Mouse (Mus musculus) A20 (cell line): ENCODE measurements around the gene Lats2.

ENCODE experiments used
- DNase-seq: peaks from one replicate; pipeline ENCODE4 v3.0.0-alpha.2; 2011; ENCODE audit warnings: low read depth, low spot score

Lats2 gene

DNA sequence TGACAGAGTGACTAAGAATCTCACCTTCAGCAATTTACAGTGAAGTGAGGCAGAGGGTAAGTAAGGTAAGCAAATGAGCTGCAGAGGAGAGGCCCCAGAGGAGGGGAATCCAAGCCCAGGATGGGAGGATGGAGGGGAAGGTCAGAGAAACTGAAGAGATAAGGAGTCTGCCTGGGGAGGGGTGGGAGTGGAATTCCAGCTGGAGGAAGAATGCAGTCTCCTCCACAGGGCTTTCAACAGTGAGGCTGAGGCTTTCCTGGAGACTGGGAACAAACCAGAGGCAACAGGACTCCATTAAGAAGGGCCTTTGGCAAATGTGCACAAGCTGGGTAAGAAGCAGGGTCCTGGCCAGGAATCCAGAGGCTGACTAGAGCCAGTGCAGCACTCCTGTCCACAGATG lies 21.1 kb downstream of the Lats2 start:
- DNase-seq = no peak

DNA sequence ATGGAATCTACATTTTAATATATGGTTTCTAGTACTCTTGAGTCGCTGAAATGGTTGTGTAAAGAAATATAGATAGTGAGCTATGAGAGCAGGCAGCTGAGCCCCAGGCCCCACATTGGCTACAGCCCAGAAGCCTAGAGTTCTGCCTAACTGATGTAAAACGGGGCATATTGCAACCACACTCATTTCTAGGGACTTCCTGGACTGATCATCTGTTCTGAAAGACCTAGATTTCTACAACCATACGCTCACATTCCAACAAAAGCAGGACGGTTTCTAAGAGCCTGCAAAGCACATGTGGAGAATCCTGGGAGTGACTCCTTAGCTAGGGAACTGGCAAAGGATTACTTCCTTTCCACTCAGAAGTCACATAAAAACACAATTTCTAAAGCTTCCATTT lies 22.0 kb downstream of the Lats2 start:
- DNase-seq = no peak

DNA sequence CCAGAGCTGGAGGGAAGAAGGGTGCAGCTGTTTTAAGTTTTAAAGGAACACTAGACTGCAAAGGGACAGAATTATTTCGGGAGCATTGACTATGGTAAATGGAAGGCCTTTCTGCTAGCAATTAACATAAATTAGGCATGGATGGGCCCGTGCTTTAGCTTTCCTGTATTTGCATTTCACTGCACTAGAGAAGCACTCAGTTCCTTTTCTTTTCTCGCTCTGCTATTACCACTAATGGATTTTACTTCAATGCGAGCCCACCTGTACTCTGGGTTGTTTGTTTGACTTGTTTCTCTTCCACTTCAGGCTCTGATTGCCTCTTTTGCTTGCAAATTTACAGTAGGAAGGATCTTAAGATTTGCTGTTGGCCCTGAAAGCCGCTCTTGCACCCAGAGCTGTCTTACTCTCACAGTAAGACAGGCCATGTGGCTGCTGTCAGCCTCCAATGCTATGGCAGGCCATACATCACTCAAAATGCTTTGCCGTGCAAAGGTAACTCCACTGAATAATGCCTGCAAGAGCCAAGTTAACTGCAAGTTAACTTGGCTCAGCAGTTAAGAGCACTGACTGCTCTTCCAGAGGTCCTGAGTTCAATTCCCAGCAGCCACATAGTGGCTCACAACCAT lies 25.4 kb downstream of the Lats2 start:
- peak; percentile 85 for DNase-seq

DNA sequence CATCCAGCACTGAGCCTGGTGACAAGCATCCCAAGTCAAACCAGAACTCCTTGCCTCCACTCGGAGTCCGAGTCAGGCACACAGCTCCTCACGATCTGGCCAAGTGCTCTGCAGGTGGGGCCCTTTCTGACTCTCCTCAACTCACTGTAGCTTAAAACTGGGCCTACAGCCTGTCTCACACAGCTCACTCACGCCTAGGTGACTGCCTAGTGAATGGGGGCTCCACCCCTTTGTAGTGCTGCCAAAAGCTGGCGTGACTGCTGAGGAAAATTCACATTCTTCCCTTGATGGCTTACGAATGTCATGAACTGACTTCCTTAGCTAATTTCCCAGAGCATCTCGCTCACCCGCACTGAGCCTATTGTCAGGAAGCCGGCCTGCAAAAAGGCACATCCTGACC lies 27.7 kb downstream of the Lats2 start:
- DNase-seq = peak; percentile 59

DNA sequence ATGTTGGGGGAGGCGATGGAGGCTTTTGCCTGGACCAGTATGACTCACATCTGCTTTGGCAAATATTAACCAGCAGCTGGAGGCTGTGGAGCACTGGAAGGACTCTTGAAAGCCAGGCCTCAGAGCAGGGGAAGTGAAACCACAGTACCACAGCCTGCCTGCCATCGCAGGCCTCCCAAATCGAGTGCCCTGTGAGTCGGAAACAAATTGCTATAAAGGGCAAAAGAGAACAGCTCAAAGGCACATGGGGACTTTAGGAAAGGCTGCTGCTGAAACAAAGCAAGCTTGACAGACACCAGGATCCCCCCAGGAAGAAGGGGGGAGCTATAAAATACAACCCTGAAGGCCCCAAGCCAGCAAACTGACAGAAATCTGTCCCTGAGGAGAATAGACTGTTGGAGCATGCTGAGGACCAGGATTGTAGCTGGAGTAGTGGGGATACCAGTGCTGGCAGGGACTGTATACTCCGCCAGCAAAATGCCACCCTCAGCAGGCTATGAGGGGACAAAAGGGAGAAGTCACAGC lies 28.2 kb downstream of the Lats2 start:
- peak; percentile 92 for DNase-seq

DNA sequence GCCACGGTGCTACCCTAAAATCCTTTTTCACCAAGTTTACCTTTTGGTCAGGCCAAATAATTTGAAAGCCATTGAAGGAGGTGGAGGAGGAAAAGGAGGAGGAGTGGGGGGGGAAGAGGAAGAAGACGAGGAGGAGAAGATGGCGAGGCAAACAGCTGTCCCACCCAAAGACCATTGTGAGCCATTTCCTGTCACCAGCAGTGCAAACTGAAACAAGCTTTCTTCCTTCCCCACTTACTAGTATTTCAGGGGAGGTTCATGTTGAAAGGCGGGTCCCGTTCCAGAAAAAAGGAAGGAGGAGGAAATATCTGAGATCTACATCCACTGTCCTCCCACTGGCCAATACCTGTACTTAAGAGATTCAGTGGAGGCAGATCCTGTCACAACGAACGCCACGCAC lies 28.8 kb downstream of the Lats2 start:
- no peak for DNase-seq

DNA sequence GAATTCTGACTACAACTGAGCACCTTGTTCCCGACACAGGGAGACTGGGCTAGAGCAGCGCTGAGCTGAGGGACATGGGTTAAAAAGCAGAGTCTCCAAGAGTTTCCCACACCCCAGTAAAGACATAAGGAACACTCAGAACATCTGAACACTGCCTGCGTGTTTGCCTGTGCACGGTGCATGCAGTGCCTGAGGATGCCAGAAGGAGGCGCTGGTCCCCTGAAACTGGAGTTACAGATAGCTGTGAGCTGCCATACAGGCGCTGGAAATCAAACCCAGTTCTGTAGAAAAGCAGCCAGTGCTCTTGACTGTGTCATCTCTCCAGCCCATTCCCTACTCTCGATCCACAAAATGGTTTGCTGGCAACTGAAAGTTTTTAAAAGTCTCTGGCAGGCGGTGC lies 32.0 kb downstream of the Lats2 start:
- DNase-seq = peak; percentile 41

DNA sequence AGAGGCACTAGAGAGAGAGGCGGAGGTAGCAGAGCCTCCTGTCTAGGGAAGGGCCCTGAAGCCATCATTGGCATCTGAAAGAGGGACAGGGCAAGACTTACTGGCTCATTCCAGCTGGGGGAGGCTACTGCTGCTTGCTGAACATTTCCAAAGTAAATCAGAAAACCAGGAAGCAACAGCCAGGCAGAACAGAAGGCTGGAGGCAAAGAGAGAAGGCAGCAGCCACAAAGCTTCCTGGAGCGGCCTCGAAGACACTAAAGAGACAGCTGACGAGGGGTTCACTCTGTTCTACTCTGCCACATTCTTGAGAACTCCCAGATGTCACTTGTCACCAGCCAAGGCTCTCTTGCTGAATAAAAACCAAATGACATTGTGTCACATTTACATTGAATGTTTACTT lies 33.7 kb downstream of the Lats2 start:
- no peak for DNase-seq

DNA sequence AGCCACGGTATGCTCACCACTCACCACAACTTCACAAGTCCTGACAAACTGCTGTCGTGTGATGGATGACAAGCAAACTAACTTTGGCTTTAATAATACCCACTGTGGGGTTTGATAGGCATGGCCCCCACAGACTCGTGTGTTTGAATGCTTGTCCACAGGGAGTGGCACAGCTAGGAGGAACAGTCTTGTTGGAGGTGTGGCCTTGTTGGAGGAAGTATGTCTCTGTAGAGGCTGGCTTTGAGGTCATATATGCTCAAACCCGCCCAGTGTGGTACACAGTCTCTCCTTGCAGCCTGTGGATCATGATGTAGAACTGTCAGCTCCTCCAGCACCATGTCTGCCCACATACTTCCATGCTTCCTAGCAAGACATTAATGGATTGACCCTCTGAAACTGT lies 39.9 kb downstream of the Lats2 start:
- DNase-seq = no peak

DNA sequence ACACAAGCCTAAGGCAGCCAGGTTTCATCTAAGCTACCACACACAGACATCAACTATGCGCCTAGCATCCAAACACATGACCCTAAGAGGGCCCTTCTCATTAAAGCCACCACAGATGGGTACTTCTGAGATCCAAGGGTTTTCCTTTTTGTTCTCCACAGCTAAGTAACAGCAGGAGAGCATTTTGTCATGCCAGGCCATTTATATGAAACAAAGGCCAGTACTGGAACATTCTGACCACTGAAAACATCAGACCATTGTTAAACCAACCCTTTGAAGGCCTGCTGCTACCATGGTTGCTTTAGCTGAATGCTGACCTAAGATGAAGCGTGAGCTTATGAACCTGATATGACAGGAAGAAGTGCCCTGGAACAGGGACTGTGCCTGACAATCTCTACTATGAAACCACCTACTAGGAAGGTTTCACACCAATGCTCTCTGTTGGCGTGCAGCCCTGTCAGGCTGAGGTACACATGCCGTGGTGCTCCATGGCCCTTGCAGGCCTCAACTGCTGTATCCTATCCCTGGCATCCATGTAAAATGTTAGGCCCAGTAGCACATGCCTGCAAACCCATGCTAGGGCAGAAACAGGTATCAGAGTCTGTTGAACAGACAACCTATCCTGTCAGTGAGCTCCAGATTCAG lies 41.5 kb downstream of the Lats2 start:
- no peak for DNase-seq

DNA sequence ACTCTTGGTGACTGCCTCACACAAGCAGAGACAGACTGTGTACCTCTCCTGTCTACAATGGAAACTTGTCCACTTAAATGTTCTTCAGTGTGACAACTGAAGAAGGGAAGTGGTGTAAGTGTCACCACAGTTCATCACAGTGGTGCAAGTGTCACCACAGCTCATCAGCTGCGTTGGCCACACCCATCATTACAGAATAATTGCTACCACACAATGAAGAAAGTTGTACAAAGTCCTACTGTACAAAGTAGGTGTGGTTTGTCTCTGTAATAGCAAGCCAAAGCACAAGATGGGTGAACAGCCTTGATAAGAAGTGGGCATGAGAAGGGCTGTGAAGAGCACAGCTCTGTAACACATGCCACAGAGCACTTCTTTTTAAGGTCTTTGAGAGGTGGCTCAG lies 45.3 kb downstream of the Lats2 start:
- DNase-seq = no peak

DNA sequence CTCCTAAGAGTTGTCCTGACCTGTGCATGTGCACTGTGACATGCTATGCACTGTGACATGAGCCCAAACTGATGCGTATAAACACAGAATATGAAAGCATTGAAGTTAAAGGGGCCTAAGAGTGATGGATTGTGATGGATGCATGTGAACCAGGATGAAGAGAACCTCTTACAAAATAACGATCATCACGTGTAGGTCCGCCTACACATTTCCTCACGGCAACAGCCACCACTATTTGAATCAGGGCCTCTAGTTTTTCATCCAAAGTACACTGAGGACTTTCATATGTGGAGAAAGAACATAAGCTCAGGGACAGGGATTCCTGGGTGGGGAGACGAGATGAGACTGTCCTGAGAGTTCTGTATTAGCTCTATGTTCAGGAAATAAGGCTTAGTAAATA lies 47.1 kb downstream of the Lats2 start:
- DNase-seq = no peak

DNA sequence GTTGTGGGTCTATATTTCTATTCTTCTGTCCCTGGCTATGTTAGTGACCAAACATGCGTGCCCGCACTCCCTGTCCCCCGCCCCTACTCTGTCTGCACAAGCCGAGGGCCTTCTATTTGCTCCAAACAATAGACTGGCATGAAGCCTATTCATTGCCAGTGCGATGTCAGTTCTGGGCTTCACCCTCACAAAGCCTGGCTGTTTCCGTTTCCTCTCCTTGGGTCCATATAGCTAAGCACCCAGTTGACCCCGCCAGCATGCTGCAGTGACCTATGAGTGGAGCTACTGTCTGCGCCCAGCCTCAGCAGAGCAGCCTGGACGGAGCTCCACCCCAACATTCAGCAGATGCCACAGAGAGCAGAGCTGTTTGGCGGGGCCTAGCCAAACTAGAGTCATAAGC lies 49.0 kb downstream of the Lats2 start:
- DNase-seq = no peak

DNA sequence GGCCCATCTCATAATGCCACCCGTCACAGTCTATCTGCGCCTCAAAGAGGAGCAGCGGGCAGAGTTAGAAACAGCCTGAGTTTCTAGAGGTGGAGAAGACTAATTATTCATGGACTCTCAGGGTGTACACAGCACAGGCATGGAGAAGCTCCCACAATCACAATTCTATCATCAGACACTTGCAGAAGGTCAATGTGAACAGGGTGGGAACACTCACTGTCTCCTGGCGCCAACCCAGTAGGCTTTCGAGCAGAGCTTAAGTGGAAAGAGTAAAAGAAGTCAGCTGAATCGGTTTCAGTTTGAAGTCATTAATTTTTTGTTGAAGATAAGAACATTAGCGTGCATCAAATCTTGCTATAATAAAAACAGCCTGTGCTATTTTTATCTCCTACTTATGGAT lies 49.6 kb downstream of the Lats2 start:
- DNase-seq = no peak

DNA sequence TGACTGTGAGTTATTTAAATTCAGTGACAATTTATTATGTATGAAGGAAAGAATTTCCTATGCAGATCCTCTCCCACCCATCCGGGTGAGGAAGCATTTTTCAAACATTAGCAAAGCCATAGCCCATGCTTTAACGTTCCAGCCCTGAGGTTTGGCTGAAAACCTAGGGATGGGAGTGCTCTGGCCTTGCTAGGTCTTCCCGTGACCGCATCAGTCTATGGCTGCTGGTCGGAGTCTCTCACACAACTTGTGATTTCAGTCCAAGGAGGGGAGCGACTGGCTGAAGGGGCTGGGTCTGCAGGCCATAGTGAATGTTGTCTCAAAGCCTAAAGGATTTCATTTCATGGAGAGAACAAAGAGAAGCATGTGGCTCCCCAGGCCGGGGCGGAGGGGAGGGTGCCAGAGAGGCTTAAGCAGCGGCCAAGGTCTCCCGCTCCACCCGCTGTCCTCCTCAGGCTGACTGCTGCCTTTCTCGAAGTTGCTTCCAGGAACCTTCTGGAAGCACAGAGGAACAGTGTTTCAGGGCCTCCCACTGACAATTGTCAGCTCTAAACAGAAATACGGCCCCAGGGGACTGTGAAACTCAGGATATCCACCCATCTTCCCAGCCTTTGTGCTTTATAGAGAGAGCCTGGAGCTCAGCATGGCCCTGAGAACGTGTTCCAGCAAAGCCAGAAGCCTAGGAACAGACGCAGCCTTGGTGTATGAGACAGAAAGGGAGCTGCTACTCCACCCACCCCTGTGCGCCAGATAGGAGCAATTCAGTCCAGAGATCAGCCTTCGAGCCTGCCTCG lies 50.9 kb downstream of the Lats2 start:
- no peak for DNase-seq

DNA sequence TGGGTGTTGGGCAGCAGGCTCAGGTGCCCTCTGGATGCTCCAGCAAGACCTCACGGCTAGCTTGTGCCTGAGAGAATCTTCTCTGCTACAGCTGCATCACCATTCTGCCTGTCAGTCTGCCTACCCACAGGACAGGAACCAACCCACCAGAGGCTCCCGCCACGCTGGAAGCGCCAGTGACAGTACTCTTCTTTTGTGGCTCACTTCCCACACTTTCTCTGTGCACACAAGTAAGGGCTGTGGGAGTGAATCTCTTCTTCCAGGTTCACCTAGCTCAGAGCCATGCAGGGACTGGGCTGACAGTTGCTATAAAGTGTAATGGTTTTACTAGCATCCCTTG lies 51.5 kb downstream of the Lats2 start:
- no peak for DNase-seq

DNA sequence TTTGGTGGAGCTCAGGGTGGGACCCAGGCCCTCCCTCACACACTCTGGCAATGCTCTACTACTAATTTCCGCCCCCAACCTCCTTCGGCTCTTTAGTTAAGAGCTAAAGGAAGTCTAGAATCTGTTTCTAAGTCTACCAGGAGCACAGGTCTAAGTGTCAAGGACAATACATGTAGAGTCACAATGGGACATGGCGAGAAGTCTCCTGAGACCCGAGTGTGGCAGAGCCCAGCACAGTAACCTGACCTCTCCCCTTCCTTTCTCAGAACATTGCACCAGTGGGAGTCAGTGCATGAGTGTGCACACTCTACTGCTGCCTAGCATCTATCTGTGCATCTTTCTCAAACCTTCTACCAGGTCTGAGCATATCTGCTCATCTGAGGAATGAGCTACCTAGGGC lies 52.4 kb downstream of the Lats2 start:
- DNase-seq = no peak

DNA sequence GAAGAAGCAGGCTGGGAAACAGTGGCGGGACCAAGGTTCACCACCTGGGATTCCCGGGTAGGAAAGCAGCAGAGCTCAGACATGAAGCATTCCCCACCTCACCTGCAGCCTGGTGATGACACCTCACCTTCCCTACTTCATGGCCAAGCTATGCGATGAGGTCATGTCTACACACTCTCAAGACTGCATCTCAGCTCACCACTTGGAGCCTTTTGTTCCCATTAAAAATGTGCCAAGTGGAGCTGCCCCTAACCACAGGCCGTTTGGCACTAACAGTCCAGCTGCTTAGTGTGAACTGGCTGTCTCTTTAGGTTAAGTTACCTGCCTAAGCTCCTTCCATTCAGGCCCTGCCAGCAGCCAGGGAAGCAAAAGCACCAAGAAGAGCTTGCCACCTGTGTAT lies 53.1 kb downstream of the Lats2 start:
- no peak for DNase-seq

DNA sequence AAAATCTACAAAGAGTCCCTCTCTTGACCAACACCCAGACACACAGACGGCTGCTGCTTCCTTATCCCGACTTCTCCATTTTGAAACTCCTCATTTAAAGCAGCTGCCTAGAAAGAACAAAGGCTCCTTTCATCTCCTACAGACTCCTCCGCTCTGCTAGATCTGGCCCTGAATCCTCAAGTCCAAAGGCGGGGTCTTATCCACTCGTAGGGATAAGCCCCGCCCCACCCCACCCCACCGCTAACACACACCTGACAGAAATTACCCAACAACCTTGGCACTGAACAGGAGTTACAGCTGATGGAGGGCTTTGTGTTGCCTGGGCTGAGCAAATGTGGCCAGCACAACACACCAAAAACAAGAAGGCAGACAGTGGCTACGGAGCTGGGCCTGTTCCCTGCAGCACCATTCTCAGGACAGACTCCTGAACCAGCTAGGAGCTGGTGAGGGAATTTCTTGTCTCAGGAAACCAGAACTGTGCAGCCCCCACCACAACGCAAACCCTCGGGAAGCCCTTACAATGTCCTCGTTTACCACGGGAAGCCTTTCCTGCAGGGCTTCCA lies 56.2 kb downstream of the Lats2 start:
- no peak for DNase-seq

DNA sequence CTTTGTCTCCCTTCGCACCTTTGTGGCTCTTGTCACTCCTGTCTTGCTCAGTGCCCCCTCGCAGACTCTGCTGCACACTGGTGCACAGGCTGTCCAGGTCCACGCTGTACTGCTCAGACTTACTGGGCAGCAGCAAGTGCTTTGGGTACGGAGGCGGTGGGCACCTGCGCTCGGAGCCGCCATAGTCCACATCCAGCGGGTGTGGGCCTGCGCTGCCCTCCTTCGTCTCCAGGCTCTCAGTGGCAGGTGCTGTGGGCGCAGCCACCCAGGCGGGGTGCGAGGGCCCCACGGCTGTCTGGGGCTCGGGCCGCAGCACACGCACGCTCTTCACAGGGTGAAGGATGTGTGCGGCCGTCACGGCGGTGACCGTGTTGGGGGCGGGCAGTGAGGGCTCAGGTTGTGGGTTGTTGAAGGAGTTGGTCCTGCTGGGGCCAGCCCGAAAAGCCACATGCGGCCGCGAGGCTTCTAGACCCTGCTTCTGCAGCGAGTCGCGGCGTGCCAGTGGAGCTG lies 58.7 kb downstream of the Lats2 start:
- no peak for DNase-seq

DNA sequence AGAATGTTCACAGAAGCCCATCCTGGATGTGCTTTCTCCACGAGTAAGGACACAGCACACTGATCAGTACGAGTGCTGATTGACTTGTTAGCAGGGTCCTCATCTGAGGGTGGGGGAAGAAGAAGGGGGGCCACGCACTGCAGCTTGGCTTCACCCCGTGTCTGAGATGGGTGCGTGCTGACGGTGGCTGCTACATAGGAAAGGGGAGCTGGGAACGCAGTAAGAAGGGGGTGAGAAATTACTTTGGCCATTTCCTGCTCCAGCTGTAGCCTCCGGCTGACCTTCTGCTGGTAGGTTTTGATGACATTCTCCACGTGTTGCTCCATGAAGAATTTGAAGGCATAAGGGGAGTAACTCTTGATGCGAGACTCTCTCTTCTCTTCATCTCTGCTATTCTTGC lies 59.2 kb downstream of the Lats2 start:
- DNase-seq = no peak

DNA sequence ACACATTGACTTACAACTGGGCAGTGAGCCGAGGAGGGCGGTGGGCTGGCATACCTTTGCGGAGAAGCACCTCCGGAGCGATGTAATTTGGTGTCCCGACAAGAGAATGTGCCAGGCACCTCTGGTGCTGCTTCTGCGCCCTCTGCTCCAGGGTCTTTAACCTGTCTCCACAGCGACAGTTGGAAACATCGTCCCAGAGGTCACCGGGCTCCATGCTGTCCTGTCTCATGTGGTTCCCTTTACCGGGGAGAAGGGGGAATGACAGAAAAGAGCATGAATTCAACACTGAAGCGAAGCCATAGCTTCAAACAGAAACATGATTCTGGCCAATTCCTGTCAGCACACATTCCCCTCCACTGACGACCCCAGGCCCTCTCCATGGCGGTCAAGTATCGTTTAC lies 62.1 kb downstream of the Lats2 start:
- DNase-seq = no peak
